Mouse (Mus musculus): ENCODE data around the gene Cyp21a1.
"Not testable (repeated sequence)": the region's sequence is repeated elsewhere in the genome, so short reads cannot be mapped to it uniquely, and the experiment has no call there.

The Cyp21a1 gene

DNA sequence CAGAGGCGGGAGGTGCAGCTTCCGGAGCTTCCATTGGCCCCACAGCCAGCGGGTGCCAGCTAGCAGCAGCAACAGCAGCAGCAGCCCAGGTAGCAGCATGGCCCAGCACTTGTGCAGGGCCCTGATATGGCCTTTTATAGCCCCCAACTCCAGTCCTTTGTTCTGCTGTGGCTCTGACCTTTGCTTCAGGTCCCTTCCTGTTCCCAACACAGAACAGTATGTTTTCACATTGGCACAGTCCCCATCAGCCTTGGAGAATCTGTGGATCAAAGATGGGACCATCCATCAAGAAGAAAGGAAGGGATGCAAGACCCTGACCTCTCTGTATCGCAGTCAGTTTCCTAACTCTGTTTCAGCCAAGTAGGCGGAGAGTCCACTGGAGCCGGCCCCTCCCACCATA lies at the start of gene Cyp21a1:
Gene Cyp21a1, minus strand, starts transcription at position 261 of the 400 bp plus-strand sequence.
- in situ Hi-C loops (cut with MboI, MseI): loop anchor here (5.0 kb wide), 1 partner anchor 82 kb away; no protein-coding TSS in a partner anchor

- in situ Hi-C loops (cut with MboI, MseI): no loop called here
Measured at GRCm38 (mm10) chr17:34853511-34853910, 49.1 kb upstream of the Cyp21a1 start.

DNA sequence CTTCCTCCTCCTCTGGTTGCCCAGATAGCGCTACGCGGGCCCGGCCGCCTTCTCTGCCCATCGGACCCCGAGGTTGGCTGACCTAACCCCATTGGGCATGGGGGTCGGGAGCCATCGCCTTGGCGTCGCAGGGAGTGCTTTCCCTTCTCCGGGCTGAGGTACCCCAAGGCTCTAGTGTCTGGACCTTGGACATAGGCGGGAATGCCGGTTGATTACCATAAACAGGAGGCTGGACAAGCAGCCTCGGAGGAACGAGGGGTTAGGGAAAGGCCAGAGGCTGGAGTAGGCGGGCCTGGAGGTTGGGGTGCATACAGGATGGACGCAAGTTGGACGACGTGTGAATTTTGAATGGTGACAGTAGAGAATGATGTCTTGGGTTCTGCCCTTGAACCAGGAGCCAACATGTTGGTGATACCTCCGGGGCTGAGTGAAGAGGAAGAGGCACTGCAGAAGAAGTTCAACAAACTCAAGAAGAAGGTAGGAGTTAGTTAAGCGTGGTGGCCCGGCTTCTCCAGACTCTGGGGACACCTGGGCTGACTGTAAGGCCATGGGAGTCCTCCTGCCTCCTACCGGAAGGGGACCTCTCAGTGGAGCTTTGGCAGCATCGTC lies 46.3 kb upstream of the Cyp21a1 start:
- in situ Hi-C loops (cut with MboI, MseI): no loop called here

- in situ Hi-C loops (cut with MboI, MseI): loop anchor here (25.0 kb wide), 1 partner anchor 813 kb away; the partner anchor contains the start of genes Col11a2, H2-Ke6, Rxrb and Slc39a7
Measured at GRCm38 (mm10) chr17:34849722-34850516, 45.6 kb upstream of the Cyp21a1 start, which contains the start of the genes Skiv2l and Nelfe. Gene Skiv2l, minus strand, starts transcription at chr17:34850210. Gene Nelfe, plus strand, starts transcription at chr17:34850391.

DNA sequence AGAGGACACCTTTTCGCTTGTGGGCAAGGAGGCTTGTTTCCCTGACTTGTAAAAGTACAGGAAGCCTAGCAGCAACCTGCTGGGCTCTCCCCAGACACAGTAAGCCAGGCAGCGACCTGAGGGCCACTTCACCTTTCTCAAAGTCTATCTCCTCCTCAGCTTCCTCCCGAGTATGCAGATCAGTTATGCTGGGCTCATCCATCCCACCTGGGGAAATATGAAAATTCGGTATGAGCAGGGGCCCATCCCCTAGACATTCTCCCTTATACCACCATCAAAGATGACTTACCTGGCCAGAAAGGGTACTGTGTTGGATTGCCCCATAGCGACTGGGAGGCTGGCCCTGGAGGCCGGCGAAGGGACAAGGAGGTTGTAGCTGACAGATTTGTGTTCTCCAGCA lies 43.3 kb upstream of the Cyp21a1 start:
- in situ Hi-C loops (cut with MboI, MseI): loop anchor here (25.0 kb wide), 1 partner anchor 810 kb away; the partner anchor contains the start of genes Col11a2, H2-Ke6, Rxrb and Slc39a7

DNA sequence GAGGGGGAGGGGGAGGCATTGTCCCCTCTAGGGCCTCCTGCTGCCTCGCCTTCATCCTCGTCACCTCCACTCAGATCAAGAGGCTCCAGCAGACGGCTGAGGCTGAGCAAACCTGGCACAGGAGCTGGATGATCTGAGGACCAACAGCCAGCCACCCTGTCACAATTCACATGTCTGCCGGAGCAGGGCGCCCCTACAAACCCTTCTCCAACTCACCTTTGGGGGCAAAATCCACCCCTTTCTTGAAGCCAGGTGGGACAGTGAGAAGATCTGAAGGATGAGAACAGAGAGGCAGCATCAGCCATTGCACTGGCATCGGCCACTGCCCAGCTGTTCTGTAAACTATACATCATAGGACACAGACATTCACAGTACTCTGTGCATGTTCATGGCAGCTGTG lies 42.8 kb upstream of the Cyp21a1 start:
- in situ Hi-C loops (cut with MboI, MseI): loop anchor here (25.0 kb wide), 1 partner anchor 810 kb away; the partner anchor contains the start of genes Col11a2, H2-Ke6, Rxrb and Slc39a7

GRCm38 (mm10) chr17:34844884-34845283 lies 40.5 kb upstream of the Cyp21a1 start:
- in situ Hi-C loops (cut with MboI, MseI): loop anchor here (25.0 kb wide), 1 partner anchor 808 kb away; the partner anchor contains the start of genes Col11a2, H2-Ke6, Rxrb and Slc39a7

- in situ Hi-C loops (cut with MboI, MseI): loop anchor here (25.0 kb wide), 1 partner anchor 804 kb away; the partner anchor contains the start of genes Col11a2, H2-Ke6, Rxrb and Slc39a7
Measured at GRCm38 (mm10) chr17:34840736-34841307, 36.5 kb upstream of the Cyp21a1 start.

- in situ Hi-C loops (cut with MboI, MseI): loop anchor here (25.0 kb wide), 1 partner anchor 801 kb away; the partner anchor contains the start of genes Col11a2, H2-Ke6, Rxrb and Slc39a7
Measured at GRCm38 (mm10) chr17:34838785-34839184, 34.4 kb upstream of the Cyp21a1 start.

DNA sequence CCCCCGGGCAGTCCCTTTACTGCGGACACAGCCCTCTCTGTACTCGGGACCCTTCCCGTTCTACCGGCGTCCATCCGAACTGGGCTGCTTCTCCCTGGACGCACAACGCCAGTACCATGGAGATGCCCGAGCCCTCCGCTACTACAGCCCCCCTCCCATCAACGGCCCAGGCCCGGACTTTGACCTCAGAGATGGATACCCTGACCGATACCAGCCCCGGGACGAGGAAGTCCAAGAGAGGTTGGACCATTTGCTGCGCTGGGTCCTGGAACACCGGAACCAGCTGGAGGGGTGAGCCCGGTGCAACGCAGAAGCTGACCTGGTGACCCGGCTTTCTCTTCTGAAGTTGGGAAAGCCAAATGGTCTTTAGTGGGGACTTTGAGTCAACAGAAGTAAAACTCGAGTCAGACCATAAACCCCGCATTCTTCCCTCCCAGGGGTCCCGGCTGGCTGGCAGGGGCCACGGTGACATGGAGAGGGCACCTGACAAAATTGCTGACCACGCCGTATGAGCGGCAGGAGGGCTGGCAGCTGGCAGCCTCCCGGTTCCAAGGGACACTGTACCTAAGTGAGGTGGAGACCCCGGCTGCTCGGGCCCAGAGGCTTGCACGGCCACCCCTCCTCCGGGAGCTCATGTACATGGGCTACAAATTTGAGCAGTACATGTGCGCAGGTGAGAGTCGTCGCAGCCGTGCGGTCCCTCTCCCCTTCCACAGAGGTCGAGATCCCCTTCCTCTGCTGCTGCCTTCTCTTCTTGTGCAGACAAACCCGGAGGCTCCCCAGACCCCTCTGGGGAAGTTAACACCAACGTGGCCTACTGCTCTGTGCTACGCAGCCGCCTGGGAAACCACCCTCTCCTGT lies 33.3 kb upstream of the Cyp21a1 start:
- in situ Hi-C loops (cut with MboI, MseI): loop anchor here (25.0 kb wide), 1 partner anchor 800 kb away; the partner anchor contains the start of genes Col11a2, H2-Ke6, Rxrb and Slc39a7

- in situ Hi-C loops (cut with MboI, MseI): loop anchor here (25.0 kb wide), 1 partner anchor 800 kb away; the partner anchor contains the start of genes Col11a2, H2-Ke6, Rxrb and Slc39a7
Measured at GRCm38 (mm10) chr17:34836856-34837221, 32.5 kb upstream of the Cyp21a1 start, which contains the start of the genes Stk19 and Dxo. Gene Stk19, minus strand, starts transcription at chr17:34836945. Gene Dxo, plus strand, starts transcription at chr17:34837019.

- in situ Hi-C loops (cut with MboI, MseI): loop anchor here (25.0 kb wide), 1 partner anchor 799 kb away; the partner anchor contains the start of genes Col11a2, H2-Ke6, Rxrb and Slc39a7
Measured at GRCm38 (mm10) chr17:34836155-34836855, 31.9 kb upstream of the Cyp21a1 start.

- in situ Hi-C loops (cut with MboI, MseI): loop anchor here (25.0 kb wide), 1 partner anchor 793 kb away; the partner anchor contains the start of genes Col11a2, H2-Ke6, Rxrb and Slc39a7
Measured at GRCm38 (mm10) chr17:34830776-34831175, 26.4 kb upstream of the Cyp21a1 start.

DNA sequence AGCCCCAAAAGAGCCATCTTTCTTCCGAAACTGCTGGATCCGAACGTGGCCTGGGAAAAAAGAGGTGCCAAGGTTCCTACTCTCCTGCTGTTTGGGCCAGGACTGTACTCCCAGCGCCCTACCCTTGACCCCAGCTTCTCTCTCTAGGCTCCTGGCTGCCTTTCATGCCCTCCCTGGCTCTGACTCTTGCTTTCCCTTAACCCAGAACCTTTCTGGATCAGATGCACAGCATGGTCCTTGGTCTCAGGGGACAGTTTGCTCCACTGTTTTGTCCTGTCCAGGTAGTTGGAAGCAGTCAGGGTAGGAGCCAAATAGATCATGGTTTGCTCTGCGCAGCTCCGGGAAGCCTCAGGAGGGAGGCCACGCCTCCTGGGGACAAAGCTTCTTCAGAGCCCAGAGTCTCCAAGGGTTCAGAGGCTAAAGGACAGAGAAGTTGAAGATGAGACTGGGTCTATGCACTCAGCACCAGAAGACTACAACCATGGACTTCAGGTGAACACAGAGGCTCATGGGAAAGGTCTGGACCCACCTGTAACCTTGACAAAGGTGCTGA lies 10.5 kb upstream of the Cyp21a1 start:
- in situ Hi-C loops (cut with MboI, MseI): no loop called here

GRCm38 (mm10) chr17:34813747-34814146 lies 9.4 kb upstream of the Cyp21a1 start:
- in situ Hi-C loops (cut with MboI, MseI): not testable (repeated sequence)

DNA sequence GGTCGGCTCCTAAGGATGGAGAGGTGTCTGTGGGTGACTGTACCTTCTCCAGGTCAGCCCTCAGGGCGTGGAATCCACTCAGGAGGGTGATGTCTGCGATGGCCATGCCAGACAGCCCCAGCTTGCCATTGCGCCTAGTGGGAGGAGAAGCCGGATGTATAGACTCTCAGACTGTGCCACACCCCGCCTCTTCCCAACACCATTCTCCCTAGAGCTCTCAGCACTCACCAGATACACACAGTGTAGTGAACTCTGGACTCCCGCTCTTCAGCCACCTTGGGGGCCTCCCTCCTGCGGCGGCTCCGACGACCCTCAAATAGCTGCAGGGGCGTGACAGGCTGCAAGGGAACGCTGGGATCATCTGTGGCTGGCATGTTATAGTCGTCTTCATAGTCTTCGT lies 6.9 kb upstream of the Cyp21a1 start:
- in situ Hi-C loops (cut with MboI, MseI): no loop called here

DNA sequence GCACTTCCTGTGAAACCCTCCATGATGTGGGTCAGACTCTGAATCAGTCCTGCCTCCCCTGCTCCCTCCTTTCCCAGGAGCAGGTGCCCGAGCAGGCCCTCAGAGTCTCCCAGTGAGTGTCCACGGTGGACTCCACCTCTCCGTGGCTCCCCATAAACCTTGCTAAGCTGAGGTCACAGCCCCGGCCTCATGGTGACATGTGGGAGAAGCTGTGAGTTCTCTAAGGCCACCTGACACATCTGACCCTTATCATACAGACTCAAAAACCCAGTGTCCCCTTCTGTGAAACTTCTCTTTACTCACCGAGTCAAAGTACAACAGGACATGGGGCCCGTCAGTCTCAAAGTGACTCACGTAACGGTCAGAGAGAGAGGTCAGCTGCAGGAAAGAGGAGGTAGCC lies 6.5 kb upstream of the Cyp21a1 start:
- in situ Hi-C loops (cut with MboI, MseI): not testable (repeated sequence)

DNA sequence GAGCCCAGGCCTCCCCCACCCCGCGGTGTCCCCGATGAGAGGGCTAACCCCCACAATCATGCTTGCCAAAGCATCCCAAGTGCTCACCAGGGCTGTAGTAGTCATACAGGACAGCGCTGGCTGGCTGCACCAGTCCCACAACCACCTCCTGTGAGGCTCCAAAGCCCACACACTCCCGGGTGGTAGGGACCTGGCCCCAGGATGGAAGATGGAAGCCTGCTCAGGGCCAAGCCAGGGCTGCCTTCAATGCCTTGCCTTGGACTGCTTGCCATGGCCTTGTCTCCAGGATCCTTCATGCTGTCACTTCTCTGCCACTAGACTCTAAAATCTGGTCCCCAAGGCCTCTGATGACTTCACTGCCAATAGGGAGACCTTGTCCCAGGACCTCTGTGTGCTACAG lies 6.0 kb upstream of the Cyp21a1 start:
- in situ Hi-C loops (cut with MboI, MseI): not testable (repeated sequence)

DNA sequence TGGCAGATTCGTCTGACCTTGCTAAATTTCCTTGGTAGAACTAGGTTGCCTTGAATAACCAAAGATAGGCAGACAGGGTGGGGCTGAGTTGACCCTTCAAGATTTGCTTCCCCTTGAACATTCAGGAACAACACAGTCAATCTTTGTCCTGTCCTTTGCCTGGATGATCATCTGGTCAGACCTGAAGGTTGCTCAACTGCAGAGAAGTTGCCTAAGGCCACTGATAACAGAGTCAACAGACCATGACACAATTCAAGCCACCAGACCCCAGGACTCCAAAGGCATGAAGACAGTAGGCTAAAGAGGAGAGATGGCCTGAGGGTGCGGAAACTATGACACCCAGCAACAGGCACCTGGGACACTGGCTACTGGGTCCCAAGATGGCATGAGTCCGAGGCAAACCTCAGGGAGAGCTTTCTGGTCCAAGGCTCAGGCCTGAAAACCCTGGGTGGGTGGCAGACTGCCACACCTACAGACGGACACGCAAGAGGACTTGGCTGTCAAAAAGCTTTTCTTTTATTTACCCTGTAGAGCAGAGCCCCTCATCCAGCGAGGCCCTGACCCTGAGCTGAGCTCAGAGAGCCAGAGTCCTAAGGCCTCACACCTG lies 4.3 kb upstream of the Cyp21a1 start:
- in situ Hi-C loops (cut with MboI, MseI): no loop called here
